Mouse (Mus musculus): ENCODE data around the gene Hibch. TPM values are rescaled to one million over a fixed set of nuclear protein-coding genes. Genes with fewer than 3 reads are reported as not detected.

Gene Hibch
- total RNA-seq, 2 experiments from 2014 or later, result 78.7 to 87.6 TPM

Other genes with a start within 250 kb of the Hibch start
- gene Nemp2, start 214.2 kb upstream of the Hibch start, total RNA-seq (2021), result 1 to 10 TPM in 1 of 2 experiments, under 1 TPM in 1; 0.92 to 1.2 TPM
- gene Mfsd6, start 117.5 kb upstream of the Hibch start, total RNA-seq (2021), result 10 to 100 TPM; 15.1 to 19.1 TPM
- 10 to 100 TPM; 15.6 to 17.9 TPM for gene Inpp1, start 27.2 kb upstream of the Hibch start, total RNA-seq (2021)
- 1 to 10 TPM; 1.2 to 1.9 TPM for gene 1700019D03Rik, start 175.2 kb downstream of the Hibch start, total RNA-seq (2021)
- gene Mstn, start 216.7 kb downstream of the Hibch start, total RNA-seq (2021), result under 1 TPM; 0.21 to 0.36 TPM